Mouse (Mus musculus) cortical plate, adult 2 months (tissue): ENCODE measurements around the gene Ptma. TPM values are rescaled to one million over a fixed set of nuclear protein-coding genes. Genes with fewer than 3 reads are reported as not detected.
A peak's percentile ranks its signal among the peaks of the same experiment; 100 is the strongest.

Experiments used
- H3K27ac ChIP-seq: fragments of 200-500 bp; 2 replicates; pipeline ENCODE4 v1.5.1; 2012; ENCODE audit warnings: low read length, control low read depth, inconsistent platforms; ENCODE audit not compliant: insufficient read depth
- H3K4me1 ChIP-seq: fragments of 200-500 bp; 2 replicates; pipeline ENCODE4 v1.6.1; 2011; ENCODE audit warnings: low read length; ENCODE audit not compliant: control insufficient read depth, insufficient read depth
- H3K4me3 ChIP-seq: fragments of 200-500 bp; 2 replicates; pipeline ENCODE4 v1.5.1; 2011; ENCODE audit warnings: mild to moderate bottlenecking, low read length, control low read depth; ENCODE audit not compliant: insufficient read depth
- CTCF ChIP-seq: fragments of 200-500 bp; IDR thresholded peaks from 2 replicates; pipeline ENCODE4 v1.5.1; 2011; ENCODE audit warnings: mild to moderate bottlenecking, control low read depth, low read length; ENCODE audit not compliant: insufficient read depth; ENCODE audit errors: extremely low read depth
- POLR2A ChIP-seq: fragments of 200-500 bp; IDR thresholded peaks from 2 replicates; pipeline ENCODE4 v1.6.1; 2011; ENCODE audit warnings: mild to moderate bottlenecking, low read length, control low read depth; ENCODE audit not compliant: insufficient read depth; ENCODE audit errors: extremely low read depth
- polyA plus RNA-seq: library from polyadenylated mRNA; depleted of rRNA; stranded (reverse); fragments of >200 nt; gene quantifications from 2 replicates; pipeline ENCODE4 v1.2.3, GENCODE M21; 2012

Gene Ptma
- polyA plus RNA-seq, 1 experiment = 548 TPM

- H3K4me1 ChIP-seq = no peaks in the 10 kb centered on the region
- no peak overlapping the region for H3K27ac ChIP-seq
- no peak overlapping the region for H3K4me3 ChIP-seq
- TF ChIP-seq CTCF (no peak), POLR2A (no peak)
Measured at GRCm38 (mm10) chr1:86493783-86494182, 32.7 kb upstream of the Ptma start.

- H3K27ac ChIP-seq = no peak overlapping the region
- H3K4me3 ChIP-seq = no peak overlapping the region
- no peak for TF ChIP-seq CTCF
- TF ChIP-seq POLR2A = no peak
- H3K4me1 ChIP-seq = peaks cover 3% of the 10 kb centered on the region; the same call in 1 of the 2 replicates
Measured at GRCm38 (mm10) chr1:86496340-86496739, 30.2 kb upstream of the Ptma start.

GRCm38 (mm10) chr1:86497361-86497760 lies 29.2 kb upstream of the Ptma start:
- no peak overlapping the region for H3K27ac ChIP-seq
- H3K4me3 ChIP-seq = no peak overlapping the region
- TF ChIP-seq POLR2A (no peak), CTCF (no peak)
- H3K4me1 ChIP-seq = peaks cover 4% of the 10 kb centered on the region; the same call in 1 of the 2 replicates

- TF ChIP-seq POLR2A (no peak), CTCF (no peak)
- no peak overlapping the region for H3K27ac ChIP-seq
- no peak overlapping the region for H3K4me3 ChIP-seq
- peaks cover 4% of the 10 kb centered on the region; the same call in 1 of the 2 replicates for H3K4me1 ChIP-seq
Measured at GRCm38 (mm10) chr1:86497986-86498385, 28.5 kb upstream of the Ptma start.

- TF ChIP-seq CTCF (no peak), POLR2A (no peak)
- no peak overlapping the region for H3K4me3 ChIP-seq
- peaks cover 4% of the 10 kb centered on the region; the same call in 1 of the 2 replicates for H3K4me1 ChIP-seq
- no peak overlapping the region for H3K27ac ChIP-seq
Measured at GRCm38 (mm10) chr1:86498611-86499010, 27.9 kb upstream of the Ptma start.

- H3K4me1 ChIP-seq = peaks cover 4% of the 10 kb centered on the region; the same call in 1 of the 2 replicates
- no peak overlapping the region for H3K27ac ChIP-seq
- H3K4me3 ChIP-seq = no peak overlapping the region
- TF ChIP-seq CTCF = peak; percentile 66
- no peak for TF ChIP-seq POLR2A
Measured at GRCm38 (mm10) chr1:86499903-86500302, 26.6 kb upstream of the Ptma start.

- no peak for TF ChIP-seq CTCF
- no peak for TF ChIP-seq POLR2A
- peaks cover 4% of the 10 kb centered on the region; the same call in 1 of the 2 replicates for H3K4me1 ChIP-seq
- H3K27ac ChIP-seq = peak overlapping the region; percentile 30
- H3K4me3 ChIP-seq = no peak overlapping the region
Measured at GRCm38 (mm10) chr1:86500681-86501080, 25.8 kb upstream of the Ptma start.

- TF ChIP-seq CTCF (peak; percentile 38; the same call in 1 of the 2 replicates), POLR2A (no peak)
- Histone ChIP-seq H3K27ac (peak overlapping the region; percentile 30), H3K4me1 (peaks cover 4% of the 10 kb centered on the region; the same call in 1 of the 2 replicates), H3K4me3 (no peak overlapping the region)
Measured at GRCm38 (mm10) chr1:86501114-86501532, 25.4 kb upstream of the Ptma start.

- TF ChIP-seq POLR2A (no peak), CTCF (peak; percentile 83)
- peak overlapping the region; percentile 22; the same call in 1 of the 2 replicates for H3K27ac ChIP-seq
Measured at GRCm38 (mm10) chr1:86501559-86501958, 25.0 kb upstream of the Ptma start.

More at GRCm38 (mm10) chr1:86501559-86501958, 25.0 kb upstream of the Ptma start:
- Histone ChIP-seq H3K4me1 (peaks cover 4% of the 10 kb centered on the region; the same call in 1 of the 2 replicates), H3K4me3 (no peak overlapping the region)
